Mouse (Mus musculus) embryonic facial prominence, embryonic 10.5 days (tissue): ENCODE measurements around the gene Hist1h2bn. TPM values are rescaled to one million over a fixed set of nuclear protein-coding genes. Genes with fewer than 3 reads are reported as not detected.
"Not testable (repeated sequence)": the region's sequence is repeated elsewhere in the genome, so short reads cannot be mapped to it uniquely, and the experiment has no call there.

Experiments used
- DNase-seq: peaks from one replicate; pipeline ENCODE4 v3.0.0-alpha.2; 2017; ENCODE audit warnings: low spot score
- H3K27ac ChIP-seq: fragments of 300-500 bp; sonication (generic); replicated peaks from 2 replicates; pipeline ENCODE4 v1.5.1; 2016; ENCODE audit warnings: mild to moderate bottlenecking
- H3K27me3 ChIP-seq: fragments of 300-500 bp; sonication (generic); replicated peaks from 2 replicates; pipeline ENCODE4 v1.6.1; 2016; ENCODE audit warnings: low read depth, mild to moderate bottlenecking; ENCODE audit not compliant: poor library complexity, severe bottlenecking
- H3K36me3 ChIP-seq: fragments of 300-500 bp; sonication (generic); replicated peaks from 2 replicates; pipeline ENCODE4 v1.6.1; 2016; ENCODE audit warnings: mild to moderate bottlenecking, moderate library complexity
- H3K4me1 ChIP-seq: fragments of 300-500 bp; sonication (generic); 2 replicates; pipeline ENCODE4 v1.6.1; 2016
- H3K4me3 ChIP-seq: fragments of 300-500 bp; sonication (generic); 2 replicates; pipeline ENCODE4 v1.5.1; 2016; ENCODE audit warnings: mild to moderate bottlenecking, moderate library complexity
- H3K9me3 ChIP-seq: fragments of 300-500 bp; sonication (generic); 2 replicates; pipeline ENCODE4 v1.6.1; 2016; ENCODE audit warnings: mild to moderate bottlenecking
- WGBS: fragments of 180-500 bp; shearing (Covaris S2); methylation state at CpG from one replicate; pipeline ENCODE4 v1.1.7; 2016; 5-methylcytosine and 5-hydroxymethylcytosine counted together
- polyA plus RNA-seq: library from polyadenylated mRNA; unstranded; fragments of >200 nt; fragmentation: Nextera tagmentation; extraction: Ambion mirVana; gene quantifications from 2 replicates; pipeline ENCODE4 v1.2.1, GENCODE M21; 2016

Hist1h2bn gene
- polyA plus RNA-seq, 1 experiment from 2014 or later: 4.0 TPM

DNA sequence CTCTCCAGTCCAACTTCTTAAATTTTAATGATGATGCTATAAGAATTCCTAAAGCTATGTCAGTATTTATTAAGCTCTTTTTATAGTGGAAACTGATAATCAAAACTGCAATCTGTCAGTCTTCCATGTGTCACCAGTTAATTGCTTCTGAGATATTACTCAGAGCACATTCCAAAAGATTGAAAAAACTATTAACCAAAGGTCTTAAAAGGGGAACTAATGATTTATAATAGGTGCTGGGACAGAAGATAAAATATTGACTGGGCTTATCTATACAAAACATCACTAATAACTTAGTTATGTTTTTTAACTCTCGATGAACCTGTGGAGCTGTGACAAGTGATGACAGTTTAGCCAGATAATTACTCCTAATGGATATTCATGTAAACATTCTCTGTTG is 8.9 kb upstream of the Hist1h2bn start:
- Histone ChIP-seq H3K9me3 (no peaks in the 10 kb centered on the region), H3K36me3 (no peaks in the 10 kb centered on the region), H3K4me1 (peaks cover 16% of the 10 kb centered on the region; the same call in 1 of the 2 replicates), H3K4me3 (no peak overlapping the region), H3K27me3 (no peaks in the 10 kb centered on the region), H3K27ac (no peak overlapping the region)
- WGBS: 92% methylated on average over 1 of the region's 1 CpGs
- no peak for DNase-seq

DNA sequence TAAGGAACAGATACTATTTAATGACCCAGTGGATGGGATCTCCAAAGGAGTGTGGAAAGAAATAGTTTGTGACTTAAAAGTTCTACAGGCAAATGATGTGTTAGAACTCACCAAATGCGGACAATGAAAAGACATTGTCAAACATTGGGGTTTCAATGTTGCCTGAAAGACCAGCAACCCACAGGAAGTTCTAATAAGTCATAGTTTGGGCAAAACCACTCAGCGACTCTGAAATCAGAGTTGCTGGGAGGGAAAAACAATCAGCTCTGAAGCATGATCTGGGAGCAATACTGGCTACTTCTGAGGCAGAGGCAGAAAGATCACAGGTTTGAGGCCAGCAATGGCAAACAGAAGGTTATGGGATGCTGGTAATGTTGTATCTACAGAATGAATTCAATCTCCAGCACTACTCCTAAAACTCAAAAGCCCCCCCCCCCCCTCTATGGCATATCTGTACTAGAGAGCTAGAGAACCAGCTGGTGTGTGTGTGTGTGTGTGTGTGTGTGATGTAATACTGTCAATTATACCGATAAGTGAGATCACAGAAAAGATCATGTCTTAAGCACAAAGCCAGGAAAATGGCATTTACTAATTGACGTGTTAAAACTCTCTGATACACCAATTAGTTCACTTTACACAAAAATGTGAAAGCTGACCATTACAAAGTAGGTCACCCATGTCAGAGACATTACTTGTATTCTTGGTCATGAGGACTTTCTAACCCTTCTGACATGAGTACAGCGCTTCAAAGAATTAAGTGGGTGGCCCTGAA is 4.3 kb upstream of the Hist1h2bn start:
- no peaks in the 10 kb centered on the region for H3K9me3 ChIP-seq
- H3K27ac ChIP-seq: peak overlapping the region; percentile 94
- peaks cover 38% of the 10 kb centered on the region for H3K4me1 ChIP-seq
- H3K36me3 ChIP-seq: no peaks in the 10 kb centered on the region
- WGBS: 7% methylated on average over 5 of the region's 5 CpGs
- peak; percentile 63 for DNase-seq
- H3K4me3 ChIP-seq: peak overlapping the region; percentile 65
- no peaks in the 10 kb centered on the region for H3K27me3 ChIP-seq

DNA sequence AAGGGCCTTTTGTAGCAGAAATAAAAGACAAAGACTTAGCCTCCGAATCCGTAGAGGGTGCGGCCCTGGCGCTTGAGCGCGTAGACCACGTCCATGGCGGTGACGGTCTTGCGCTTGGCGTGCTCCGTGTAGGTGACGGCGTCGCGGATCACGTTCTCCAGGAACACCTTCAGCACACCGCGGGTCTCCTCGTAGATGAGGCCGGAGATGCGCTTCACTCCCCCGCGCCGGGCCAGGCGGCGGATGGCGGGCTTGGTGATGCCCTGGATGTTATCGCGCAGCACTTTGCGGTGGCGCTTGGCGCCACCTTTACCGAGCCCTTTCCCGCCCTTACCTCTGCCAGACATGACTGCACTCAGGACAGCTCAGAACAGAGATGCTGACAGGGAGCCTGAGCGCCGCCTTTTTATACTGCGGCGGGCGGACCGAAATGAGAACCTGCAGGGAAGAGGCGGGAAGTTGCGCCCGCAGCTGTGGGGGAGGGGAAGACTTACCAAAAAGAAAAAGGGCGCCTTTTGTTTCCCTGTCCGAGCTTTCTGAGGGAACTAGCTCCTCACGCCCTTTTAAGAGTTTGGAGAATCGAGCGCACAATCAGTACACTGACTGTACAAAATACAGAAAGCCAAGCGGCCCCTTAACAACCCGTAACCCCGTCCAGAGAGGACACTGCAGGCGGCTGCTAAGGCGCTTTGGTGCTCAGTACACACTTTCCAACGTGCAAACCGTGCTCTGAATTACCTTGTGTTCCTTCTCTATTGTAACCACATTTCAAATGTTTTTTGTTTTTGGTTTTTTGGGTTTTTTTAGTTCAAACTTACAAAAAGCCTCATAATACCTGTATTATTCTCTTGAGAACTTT is 3.5 kb upstream of the Hist1h2bn start, which contains the start of gene Hist1h4k:
TSS of gene Hist1h4k (minus strand) at position 347 of the 859 bp plus-strand sequence.
- Histone ChIP-seq H3K4me1 (peaks cover 41% of the 10 kb centered on the region), H3K27ac (peak within 1 kb of the TSS; percentile 94), H3K4me3 (peak within 1 kb of the TSS; percentile 65)
- not testable (repeated sequence) for H3K27me3 ChIP-seq, H3K36me3 ChIP-seq, H3K9me3 ChIP-seq
- WGBS: under 1% methylated on average over 48 of the region's 56 CpGs
- peak; percentile 94 for DNase-seq

DNA sequence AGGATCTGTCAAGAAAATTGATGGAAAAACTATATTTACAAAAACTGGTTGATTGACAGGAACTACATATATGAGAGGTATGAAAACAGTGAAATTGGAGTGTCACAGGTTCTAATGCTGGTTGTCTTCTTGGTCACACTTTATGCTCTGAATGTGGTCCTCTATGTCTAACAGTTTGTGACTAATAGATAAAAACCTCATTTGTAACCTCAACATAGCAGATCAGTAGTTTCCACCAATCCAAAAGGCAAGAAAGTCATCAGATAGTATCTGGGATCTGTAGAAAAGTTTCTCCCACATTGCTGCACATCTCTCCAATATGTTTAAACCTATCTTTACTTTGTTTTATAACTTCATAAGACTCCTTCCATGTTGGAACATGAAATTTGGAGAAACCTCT is 2.5 kb upstream of the Hist1h2bn start:
- Histone ChIP-seq H3K27me3 (no peaks in the 10 kb centered on the region), H3K4me3 (peak overlapping the region; percentile 65), H3K36me3 (no peaks in the 10 kb centered on the region), H3K4me1 (peaks cover 46% of the 10 kb centered on the region), H3K27ac (peak overlapping the region; percentile 94), H3K9me3 (no peaks in the 10 kb centered on the region)
- DNase-seq: no peak

DNA sequence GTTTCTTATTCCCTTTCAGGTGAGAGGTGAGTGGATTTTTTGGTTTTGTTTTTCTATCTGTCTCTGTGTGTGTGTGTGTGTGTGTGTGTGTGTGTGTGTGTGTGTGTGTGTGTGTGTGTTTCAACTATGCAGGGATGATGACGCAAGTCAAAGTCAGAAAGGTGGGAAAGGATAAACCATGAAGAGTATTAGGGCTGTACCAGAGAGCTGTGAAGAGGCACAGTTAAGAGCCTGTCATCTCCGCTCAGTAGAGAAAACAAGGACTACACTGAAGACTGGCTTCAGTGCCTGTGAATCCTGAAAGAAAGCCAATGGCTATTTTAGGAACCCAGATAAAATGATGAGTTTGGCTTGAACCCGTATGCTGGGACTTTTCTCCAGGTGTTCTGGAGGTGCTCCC is 2.1 kb upstream of the Hist1h2bn start:
- DNase-seq: no peak
- Histone ChIP-seq H3K27ac (peak overlapping the region; percentile 94), H3K36me3 (no peaks in the 10 kb centered on the region), H3K27me3 (no peaks in the 10 kb centered on the region), H3K4me1 (peaks cover 46% of the 10 kb centered on the region), H3K9me3 (no peaks in the 10 kb centered on the region), H3K4me3 (peak overlapping the region; percentile 59)
- WGBS: 76% methylated on average over 3 of the region's 3 CpGs

DNA sequence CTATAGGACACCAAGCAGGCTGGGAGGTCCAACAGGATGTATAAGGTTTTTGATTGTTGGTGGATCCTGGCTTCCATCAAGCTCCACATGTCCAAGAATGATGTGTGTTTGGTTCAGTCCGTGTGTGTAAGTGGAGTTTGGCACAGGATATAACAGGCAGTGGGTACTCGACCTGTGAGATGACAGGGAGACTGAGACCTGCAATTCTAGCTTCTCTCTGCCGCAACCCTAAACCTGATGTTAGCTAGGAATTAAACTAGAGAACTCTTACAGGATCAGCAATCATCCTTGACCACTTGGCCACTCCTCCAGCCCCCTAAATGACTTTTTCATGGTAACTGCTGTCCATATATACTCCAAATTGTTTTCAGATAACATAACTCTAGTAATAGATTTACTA is 1.6 kb upstream of the Hist1h2bn start:
- Histone ChIP-seq H3K27me3 (no peaks in the 10 kb centered on the region), H3K27ac (peak overlapping the region; percentile 94), H3K36me3 (no peaks in the 10 kb centered on the region), H3K4me1 (peaks cover 45% of the 10 kb centered on the region), H3K9me3 (no peaks in the 10 kb centered on the region), H3K4me3 (peak overlapping the region; percentile 59)
- 53% methylated on average over 3 of the region's 3 CpGs for WGBS
- DNase-seq: peak; percentile 35

DNA sequence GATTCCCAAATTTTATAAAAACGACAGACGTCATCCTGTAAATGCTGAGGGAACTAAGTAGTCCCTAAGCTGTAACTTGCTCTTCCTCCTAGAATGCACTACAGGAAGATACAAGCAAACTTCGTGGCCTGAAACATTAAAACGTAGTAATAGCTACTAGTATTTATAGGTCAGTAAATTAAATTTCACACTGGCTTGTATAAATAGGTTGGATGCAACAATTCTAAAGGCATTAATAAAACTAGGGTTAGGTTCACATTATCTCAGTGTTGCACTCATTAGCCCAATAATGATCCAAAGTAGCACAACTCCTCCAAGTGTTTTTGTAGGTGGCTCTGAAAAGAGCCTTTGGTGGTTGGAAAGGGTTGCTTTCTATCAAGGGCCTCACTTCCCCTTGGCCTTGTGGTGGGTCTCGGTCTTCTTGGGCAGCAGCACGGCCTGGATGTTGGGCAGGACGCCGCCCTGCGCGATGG is 836 bp upstream of the Hist1h2bn start:
- WGBS: 3% methylated on average over 10 of the region's 10 CpGs
- H3K27me3 ChIP-seq: no peaks in the 10 kb centered on the region
- peaks cover 41% of the 10 kb centered on the region for H3K4me1 ChIP-seq
- no peak for DNase-seq
- peak overlapping the region; percentile 94 for H3K27ac ChIP-seq
- peak overlapping the region; percentile 59 for H3K4me3 ChIP-seq
- H3K9me3 ChIP-seq: no peaks in the 10 kb centered on the region
- no peaks in the 10 kb centered on the region for H3K36me3 ChIP-seq

DNA sequence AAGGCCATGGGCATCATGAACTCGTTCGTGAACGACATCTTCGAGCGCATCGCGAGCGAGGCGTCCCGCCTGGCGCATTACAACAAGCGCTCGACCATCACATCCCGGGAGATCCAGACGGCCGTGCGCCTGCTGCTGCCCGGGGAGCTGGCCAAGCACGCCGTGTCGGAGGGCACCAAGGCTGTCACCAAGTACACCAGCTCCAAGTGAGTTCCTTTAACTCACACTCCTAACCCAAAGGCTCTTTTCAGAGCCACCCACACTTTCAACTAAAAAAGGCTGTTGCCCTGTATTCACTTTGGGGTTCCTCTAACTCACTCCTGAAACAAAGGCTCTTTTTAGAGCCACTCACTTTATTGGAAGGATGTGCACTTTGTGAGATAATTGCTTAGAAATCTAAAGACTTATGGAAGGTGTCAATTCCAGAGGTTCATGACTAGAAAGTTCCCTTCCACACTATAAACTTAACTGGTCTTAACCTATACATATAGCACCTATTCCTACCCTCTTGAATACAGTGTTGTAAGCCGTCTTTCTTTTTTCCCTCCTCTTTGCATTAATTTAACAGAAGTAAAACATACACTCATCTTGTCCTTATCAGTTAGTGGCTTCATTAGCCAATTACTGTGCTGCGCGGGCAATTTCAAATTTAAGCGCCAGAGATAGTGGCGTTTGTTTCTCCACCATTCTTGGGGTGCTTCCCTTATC is 525 bp downstream of the Hist1h2bn start:
- Histone ChIP-seq H3K27ac (peak overlapping the region; percentile 86), H3K4me1 (peaks cover 31% of the 10 kb centered on the region), H3K4me3 (peak overlapping the region; percentile 61)
- WGBS: under 1% methylated on average over 25 of the region's 26 CpGs
- H3K9me3 ChIP-seq, H3K36me3 ChIP-seq, H3K27me3 ChIP-seq: not testable (repeated sequence)
- DNase-seq: peak; percentile 38

DNA sequence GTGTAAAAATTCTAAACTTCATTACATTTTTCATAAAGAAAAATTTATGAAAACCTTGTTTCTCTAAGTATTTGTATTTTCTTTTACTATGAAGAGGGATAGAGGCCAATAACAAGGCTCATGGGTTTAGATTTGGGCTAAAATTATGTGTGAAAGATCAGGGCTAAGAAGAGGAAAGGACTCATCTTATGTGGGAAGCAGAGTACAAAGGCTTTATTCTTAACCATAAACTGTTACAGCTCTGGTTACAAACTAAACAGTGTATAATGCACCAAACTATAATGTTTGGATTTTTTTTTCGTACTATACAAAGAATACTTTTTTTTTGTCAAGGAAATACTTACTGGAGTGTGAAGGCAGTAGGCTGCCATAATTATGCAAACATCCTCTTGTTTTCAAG is 1.8 kb downstream of the Hist1h2bn start:
- Histone ChIP-seq H3K9me3 (no peaks in the 10 kb centered on the region), H3K36me3 (no peaks in the 10 kb centered on the region), H3K4me3 (peak overlapping the region; percentile 61), H3K27ac (peak overlapping the region; percentile 86; the same call in 1 of the 2 replicates), H3K27me3 (no peaks in the 10 kb centered on the region), H3K4me1 (peaks cover 30% of the 10 kb centered on the region)
- 78% methylated on average over 1 of the region's 1 CpGs for WGBS
- DNase-seq: no peak

GRCm38 (mm10) chr13:21778814-21779766 is 25.2 kb downstream of the Hist1h2bn start:
- Histone ChIP-seq H3K4me1 (peaks cover 23% of the 10 kb centered on the region), H3K4me3 (peak overlapping the region; percentile 80), H3K36me3 (no peaks in the 10 kb centered on the region), H3K9me3 (no peaks in the 10 kb centered on the region), H3K27me3 (no peaks in the 10 kb centered on the region), H3K27ac (peak overlapping the region; percentile 97)
- 7% methylated on average over 33 of the region's 33 CpGs for WGBS
- peak; percentile 77 for DNase-seq
